Mouse (Mus musculus): ENCODE measurements around the gene Gm20661.

GRCm38 (mm10) chr9:107993013-107993412, 10.2 kb downstream of the Gm20661 start:
- TF ChIP-seq EP300 (IDR thresholded peaks at IDR 0.05) (no peak), CTCF (IDR thresholded peaks at IDR 0.05) (no peak)
